Mouse (Mus musculus) olfactory bulb, adult 2 months (tissue): Measurements from ENCODE around the gene Tmc7. TPM values are rescaled to one million over a fixed set of nuclear protein-coding genes. Genes with fewer than 3 reads are reported as not detected.

Experiments used
- H3K27ac ChIP-seq: fragments of 200-500 bp; 2 replicates; pipeline ENCODE4 v1.5.1; 2012; ENCODE audit warnings: low read depth, low read length; ENCODE audit not compliant: insufficient read depth
- H3K4me1 ChIP-seq: fragments of 200-500 bp; 2 replicates; pipeline ENCODE4 v1.6.1; 2012; ENCODE audit warnings: low read length; ENCODE audit not compliant: control insufficient read depth, insufficient read depth
- H3K4me3 ChIP-seq: fragments of 200-500 bp; 2 replicates; pipeline ENCODE4 v1.5.1; 2012; ENCODE audit warnings: mild to moderate bottlenecking, low read depth, low read length, moderate library complexity; ENCODE audit not compliant: insufficient read depth
- CTCF ChIP-seq: fragments of 200-500 bp; IDR thresholded peaks from 2 replicates; pipeline ENCODE4 v1.5.1; 2012; ENCODE audit warnings: low read depth, mild to moderate bottlenecking, low read length, moderate library complexity; ENCODE audit not compliant: insufficient read depth
- POLR2A ChIP-seq: fragments of 200-500 bp; IDR thresholded peaks from 2 replicates; pipeline ENCODE4 v1.6.1; 2012; ENCODE audit warnings: mild to moderate bottlenecking, low read depth, low read length, moderate library complexity; ENCODE audit not compliant: insufficient read depth
- WGBS: fragments of 180-500 bp; shearing (Covaris S2); methylation state at CpG from one replicate; pipeline ENCODE4 v1.1.7; 2018; 5-methylcytosine and 5-hydroxymethylcytosine counted together
- polyA plus RNA-seq: library from polyadenylated mRNA; stranded (reverse); fragments of >200 nt; gene quantifications from 2 replicates; pipeline ENCODE4 v1.2.4, GENCODE M21; 2012; ENCODE audit warnings: low replicate concordance; ENCODE audit not compliant: missing spikeins, insufficient read depth, insufficient read length

Gene Tmc7
- polyA plus RNA-seq, 1 experiment = not detected

DNA sequence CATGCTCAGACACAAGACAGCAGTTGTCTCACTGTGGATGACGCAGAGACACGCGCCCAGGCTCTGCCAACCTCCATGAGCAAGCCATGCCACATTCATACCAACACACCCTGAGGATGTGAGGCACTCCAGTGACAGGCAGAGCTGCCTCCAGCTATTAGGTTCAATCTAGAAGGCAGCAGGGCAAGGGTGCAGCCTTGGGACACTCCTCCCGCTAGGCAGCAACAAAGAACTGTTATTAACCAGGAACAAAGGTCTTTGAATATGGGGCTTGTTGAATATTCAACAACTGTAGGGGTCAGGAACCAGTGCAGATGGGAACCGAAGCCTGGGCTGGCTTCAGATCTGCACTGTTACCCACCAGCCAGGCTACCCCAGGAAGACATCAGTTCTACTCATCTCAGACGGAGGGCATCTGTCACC is 15.4 kb downstream of the Tmc7 start:
- H3K4me3 ChIP-seq = no peak overlapping the region
- no peak for TF ChIP-seq CTCF
- no peak for TF ChIP-seq POLR2A
- 0 out of 2 replicates have a peak overlapping the region, but pooled peaks have one; percentile 13 for H3K27ac ChIP-seq
- 52% methylated on average over 6 of the region's 6 CpGs for WGBS
- H3K4me1 ChIP-seq = peaks cover 4% of the 10 kb centered on the region; the same call in 1 of the 2 replicates

DNA sequence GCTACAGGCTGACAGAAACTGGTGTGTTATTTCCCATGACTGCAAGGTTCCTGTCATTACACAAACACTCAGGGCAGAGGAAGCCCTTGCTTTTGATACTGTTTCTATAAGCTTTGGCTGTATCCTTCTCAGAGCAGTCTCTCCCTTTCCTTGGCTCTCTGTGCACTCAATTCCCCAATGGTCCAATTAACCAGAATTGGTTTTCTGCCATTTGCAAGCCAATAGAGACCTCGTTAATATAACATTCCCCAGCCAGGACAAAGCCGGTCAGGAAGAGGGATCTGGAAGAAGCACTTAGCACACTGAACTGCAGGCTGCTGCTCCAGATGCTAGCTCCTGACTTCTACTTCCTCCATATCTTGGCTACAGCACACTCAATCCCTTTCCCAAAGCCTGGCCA is 30.2 kb downstream of the Tmc7 start:
- H3K27ac ChIP-seq = no peak overlapping the region
- H3K4me1 ChIP-seq = no peaks in the 10 kb centered on the region
- TF ChIP-seq POLR2A = no peak
- TF ChIP-seq CTCF = no peak
- H3K4me3 ChIP-seq = no peak overlapping the region
- 32% methylated on average over 2 of the region's 2 CpGs for WGBS

DNA sequence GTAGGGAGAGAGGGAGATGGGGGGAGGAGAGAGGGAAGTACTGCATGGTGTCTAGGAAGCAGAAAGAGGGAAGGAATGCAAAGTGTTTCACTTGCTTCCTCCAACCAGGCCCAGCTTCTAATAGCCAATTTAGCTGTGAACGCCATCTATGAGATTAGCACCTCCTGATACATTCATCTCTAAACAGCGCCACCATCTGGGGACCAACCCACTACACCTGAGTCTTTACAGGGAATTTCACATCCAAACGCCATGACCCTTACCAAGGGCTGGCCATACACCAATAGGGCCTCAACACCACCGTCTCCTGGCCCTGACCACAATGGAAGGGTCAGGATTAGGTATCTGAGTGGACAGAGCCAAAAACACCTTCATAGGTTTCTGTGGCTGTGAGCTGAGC is 30.7 kb downstream of the Tmc7 start:
- WGBS = 72% methylated on average over 4 of the region's 4 CpGs
- no peak for TF ChIP-seq CTCF
- TF ChIP-seq POLR2A = no peak
- Histone ChIP-seq H3K4me1 (no peaks in the 10 kb centered on the region), H3K4me3 (no peak overlapping the region), H3K27ac (no peak overlapping the region)

DNA sequence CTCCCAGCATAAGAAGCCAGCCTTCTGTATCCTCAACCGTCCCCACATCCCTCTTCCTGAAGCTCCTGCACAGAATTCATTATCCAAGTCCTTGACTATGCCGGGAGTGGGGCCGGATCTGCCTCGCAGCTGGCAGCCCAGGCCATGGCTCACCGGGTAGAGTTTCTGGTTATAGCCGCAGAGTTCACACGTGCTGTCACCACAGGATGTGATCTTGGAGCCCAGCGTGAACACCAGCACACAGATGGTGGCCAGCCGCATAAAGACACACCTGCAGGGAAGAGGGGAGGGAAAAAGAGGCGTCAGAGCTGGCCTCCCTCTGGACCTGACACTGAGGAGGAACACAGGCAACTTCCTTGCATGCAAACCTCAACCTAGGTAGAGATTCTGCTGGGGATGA is 37.1 kb downstream of the Tmc7 start:
- H3K4me1 ChIP-seq = no peaks in the 10 kb centered on the region
- TF ChIP-seq CTCF = no peak
- no peak for TF ChIP-seq POLR2A
- 84% methylated on average over 10 of the region's 10 CpGs for WGBS
- H3K27ac ChIP-seq = no peak overlapping the region
- no peak overlapping the region for H3K4me3 ChIP-seq

DNA sequence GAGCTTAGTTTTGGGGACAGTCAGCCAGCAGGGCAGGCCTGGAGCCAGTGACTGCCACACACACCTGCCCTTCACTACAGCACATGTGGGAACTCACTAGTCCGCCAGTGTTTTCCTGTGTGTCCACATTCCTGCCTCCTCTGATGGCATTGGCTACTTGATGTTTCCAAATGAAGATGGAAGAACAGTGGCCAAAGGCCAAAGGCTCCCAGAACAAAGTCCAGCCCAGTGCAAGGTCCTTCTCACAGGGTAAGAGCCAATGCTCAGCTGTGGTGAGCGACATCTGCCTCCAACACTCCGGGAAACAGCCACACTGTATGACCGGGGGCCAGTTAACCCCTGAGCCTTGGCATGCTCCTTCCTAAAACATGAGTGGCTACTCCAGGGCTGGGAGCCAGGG is 40.4 kb downstream of the Tmc7 start:
- TF ChIP-seq CTCF (no peak), POLR2A (no peak)
- Histone ChIP-seq H3K27ac (no peak overlapping the region), H3K4me1 (no peaks in the 10 kb centered on the region), H3K4me3 (no peak overlapping the region)
- 75% methylated on average over 4 of the region's 4 CpGs for WGBS

DNA sequence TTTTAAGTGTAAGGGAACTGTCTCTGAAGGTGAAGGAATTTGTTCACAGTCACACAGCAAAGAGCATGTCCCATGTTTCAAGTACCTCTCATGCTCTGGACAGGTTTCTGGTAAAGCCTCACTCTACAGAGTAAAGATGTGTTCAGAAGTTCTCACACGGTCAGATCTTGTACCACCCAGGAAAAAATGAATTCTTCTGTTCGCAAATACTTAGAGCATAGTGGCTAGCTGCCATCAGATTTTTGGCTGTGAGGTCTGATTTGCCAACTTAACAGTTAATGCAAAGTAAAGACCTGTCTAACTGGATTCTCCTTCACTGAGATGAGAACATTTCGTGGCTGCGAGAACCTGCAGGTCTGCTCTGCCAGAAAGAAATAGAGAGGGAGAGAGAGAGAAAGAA is 49.5 kb downstream of the Tmc7 start:
- H3K4me1 ChIP-seq = no peaks in the 10 kb centered on the region
- H3K27ac ChIP-seq = no peak overlapping the region
- WGBS = 82% methylated on average over 4 of the region's 4 CpGs
- no peak overlapping the region for H3K4me3 ChIP-seq
- TF ChIP-seq POLR2A (no peak), CTCF (no peak)

DNA sequence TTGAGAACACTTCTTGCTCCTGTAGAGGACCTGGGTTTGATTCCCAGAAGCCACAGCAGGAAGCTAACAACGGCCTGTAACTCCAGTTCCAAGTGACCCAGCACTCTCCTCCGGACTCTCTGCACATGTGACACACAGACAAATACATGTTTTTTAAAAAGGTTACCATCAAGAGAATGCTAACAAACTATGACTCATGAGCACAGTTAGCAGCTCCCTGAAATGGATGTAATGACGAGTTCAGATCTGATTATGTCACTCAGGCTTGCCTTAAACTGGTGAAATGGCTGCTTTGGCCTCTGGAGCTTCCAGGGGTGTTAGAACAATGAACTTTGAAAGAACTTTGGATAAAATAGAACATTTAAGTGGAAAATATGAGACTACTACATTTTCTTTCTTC is 50.2 kb downstream of the Tmc7 start:
- Histone ChIP-seq H3K4me1 (no peaks in the 10 kb centered on the region), H3K27ac (no peak overlapping the region), H3K4me3 (no peak overlapping the region)
- 64% methylated on average over 3 of the region's 3 CpGs for WGBS
- no peak for TF ChIP-seq POLR2A
- TF ChIP-seq CTCF = no peak

DNA sequence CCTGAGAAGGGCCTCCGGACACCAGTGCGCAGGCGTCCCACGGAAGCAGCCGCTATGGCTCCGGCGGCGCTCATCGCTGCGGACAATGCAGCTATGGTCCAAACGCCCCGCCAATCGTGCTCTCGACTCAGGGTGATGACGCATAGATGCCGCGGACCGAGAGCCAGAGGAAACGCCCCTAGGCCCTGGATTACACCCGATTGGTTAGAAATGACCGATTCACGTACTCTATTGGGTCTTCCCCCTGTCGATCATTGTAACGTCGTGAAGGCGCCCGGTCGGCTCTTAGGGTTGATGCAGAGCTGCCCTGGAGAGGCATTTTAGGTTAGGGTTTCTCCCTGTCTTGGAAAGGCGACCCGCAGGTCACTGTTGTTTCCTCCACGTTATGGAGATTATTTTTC is 51.4 kb downstream of the Tmc7 start, which contains the start of gene Coq7:
Gene Coq7, minus strand, starts transcription at position 179 of the 401 bp plus-strand sequence.
- under 1% methylated on average over 31 of the region's 31 CpGs for WGBS
- H3K4me1 ChIP-seq = no peaks in the 10 kb centered on the region
- H3K27ac ChIP-seq = peak within 1 kb of the TSS; percentile 99
- peak within 1 kb of the TSS; percentile 88 for H3K4me3 ChIP-seq
- no peak for TF ChIP-seq CTCF
- TF ChIP-seq POLR2A = peak; percentile 77

DNA sequence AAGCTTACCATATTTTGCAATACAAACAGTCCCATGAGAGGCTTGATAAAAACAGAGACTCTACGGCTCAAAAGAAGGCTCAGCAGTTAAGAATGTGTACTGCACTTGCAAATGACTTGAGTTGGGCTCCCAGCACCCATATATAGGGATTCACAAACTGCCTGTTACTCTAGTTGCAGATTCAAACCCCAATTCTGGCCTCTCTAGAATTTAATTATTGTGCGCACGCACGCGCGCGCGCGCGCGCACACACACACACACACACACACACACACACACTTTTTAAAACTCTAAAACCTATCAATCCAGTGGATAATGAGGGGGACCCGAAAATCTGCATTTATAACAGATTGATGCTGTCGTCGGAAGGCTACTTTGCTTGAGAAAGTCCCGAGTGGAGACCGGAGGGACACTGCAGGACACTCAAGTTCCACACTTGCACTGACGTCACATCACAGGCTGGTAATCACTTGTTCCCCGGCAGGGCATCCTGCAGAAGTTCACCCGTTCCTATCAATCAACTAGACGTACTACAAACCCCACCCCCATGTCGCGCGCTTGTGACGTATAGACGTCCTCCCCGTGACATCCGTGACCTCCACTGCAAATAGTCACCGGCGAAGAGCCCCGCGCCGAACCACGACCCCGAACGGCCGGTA is 51.9 kb downstream of the Tmc7 start:
- Histone ChIP-seq H3K4me3 (peak overlapping the region; percentile 88), H3K4me1 (no peaks in the 10 kb centered on the region), H3K27ac (peak overlapping the region; percentile 99)
- TF ChIP-seq POLR2A = no peak
- TF ChIP-seq CTCF = peak; percentile 10; the same call in 1 of the 2 replicates
- under 1% methylated on average over 36 of the region's 36 CpGs for WGBS
